Mouse (Mus musculus): ENCODE data around the gene Il5ra. TPM values are rescaled to one million over a fixed set of nuclear protein-coding genes. Genes with fewer than 3 reads are reported as not detected.
A peak's percentile ranks its signal among the peaks of the same experiment; 100 is the strongest.

The Il5ra gene
- 0.14 and 0.38 TPM in 2 replicates for polyA plus RNA-seq (2014; fragmentation: Nextera tagmentation; extraction: Ambion mirVana)

DNA sequence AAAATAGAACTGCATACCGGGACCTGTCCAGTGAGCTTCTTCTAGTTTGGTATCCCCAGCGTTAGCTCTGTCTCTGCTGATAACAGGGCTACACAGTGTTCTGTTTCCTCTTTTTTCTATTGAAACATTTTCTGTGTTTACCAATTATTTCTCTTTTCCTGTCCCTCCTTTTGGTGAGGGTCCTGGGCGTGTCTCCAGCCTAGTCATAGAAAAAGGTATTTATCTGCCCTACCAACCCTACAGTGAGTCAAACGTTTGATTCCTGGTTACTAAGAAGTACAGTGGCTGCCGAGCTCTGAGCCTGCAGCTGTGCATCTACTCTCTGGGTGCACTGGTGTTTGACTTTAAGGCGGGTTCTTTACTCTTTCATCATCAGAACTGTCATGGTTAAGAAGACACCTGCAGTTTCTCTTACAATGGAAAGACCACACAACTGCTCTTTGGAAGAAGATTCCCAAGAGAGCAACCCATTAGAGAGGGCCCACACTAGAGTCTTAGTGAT is at the start of gene Il5ra:
Gene Il5ra, minus strand, starts transcription at position 151 of the 502 bp plus-strand sequence.
- ATAC-seq (replicated peaks; ENCODE audit: low FRiP score) = peak; percentile 58
- WGBS = 37% methylated on average over 6 of the region's 6 CpGs
- no peak within 1 kb of the TSS for H3K4me3 ChIP-seq (ENCODE audit: low read depth, low read length)

DNA sequence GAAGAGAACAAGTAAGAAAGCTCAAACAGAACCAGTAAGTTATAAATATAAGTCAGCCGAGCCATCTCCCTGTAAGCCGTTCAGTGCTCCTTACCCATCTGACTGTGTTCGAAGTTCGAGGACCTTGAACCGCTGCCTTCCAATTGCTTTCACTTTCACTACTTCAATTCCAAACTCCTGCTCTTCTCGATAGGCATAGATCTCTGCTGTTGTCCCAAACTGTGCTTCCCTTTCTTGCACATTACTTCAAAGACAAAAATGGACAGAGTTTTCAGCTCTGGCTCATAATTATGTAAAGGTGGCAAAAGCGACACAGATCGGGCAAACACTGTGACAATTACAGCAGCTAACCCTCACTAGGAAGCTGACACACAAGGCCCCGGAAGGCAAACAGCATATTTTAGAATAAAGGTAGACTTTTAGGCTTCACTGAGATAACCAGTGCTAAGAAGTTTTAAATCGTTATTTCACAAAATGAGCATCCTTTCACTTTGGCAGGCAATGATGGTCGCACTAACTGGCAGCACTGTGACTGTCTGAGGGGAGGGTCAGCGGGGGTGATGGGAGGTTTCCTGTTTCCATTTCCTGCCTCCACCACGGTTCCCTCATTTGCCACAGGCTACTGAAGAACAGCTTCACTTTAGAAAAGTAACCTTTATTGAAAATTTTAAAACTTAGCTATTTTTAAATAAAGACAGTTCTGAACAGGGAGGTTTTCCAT is 45.4 kb upstream of the Il5ra start:
- Histone ChIP-seq H3K4me2 (no peak overlapping the region), H3K9me3 (ENCODE audit: control insufficient read depth, low read length) (no peaks in the 10 kb centered on the region), H3K9ac (ENCODE audit: low read depth, low read length) (no peak overlapping the region), H3K27me3 (replicated peaks; ENCODE audit: control insufficient read depth, insufficient read depth, low read length) (no peaks in the 10 kb centered on the region), H3K4me1 (replicated peaks; ENCODE audit: control insufficient read depth, insufficient read depth, low read length) (peaks cover 5% of the 10 kb centered on the region; the same call in 1 of the 2 replicates), H3K27ac (ENCODE audit: low read depth, low read length) (no peak overlapping the region), H3K4me3 (ENCODE audit: low read depth, low read length) (no peak overlapping the region), H3K36me3 (ENCODE audit: control insufficient read depth, insufficient read depth, low read length) (peaks cover 10% of the 10 kb centered on the region)
- no peak for DNase-seq (ENCODE audit: low spot score)
- no peak for ATAC-seq (replicated peaks; ENCODE audit: low FRiP score)
- 77% methylated on average over 13 of the region's 13 CpGs for WGBS

More for the DNA sequence above, at the start of gene Il5ra:
- DNase-seq (ENCODE audit: low spot score) = no peak
- Histone ChIP-seq H3K9me3 (ENCODE audit: control insufficient read depth, low read length) (no peaks in the 10 kb centered on the region), H3K36me3 (ENCODE audit: control insufficient read depth, insufficient read depth, low read length) (no peaks in the 10 kb centered on the region), H3K27ac (ENCODE audit: low read depth, low read length) (no peak within 1 kb of the TSS), H3K9ac (ENCODE audit: low read depth, low read length) (no peak within 1 kb of the TSS), H3K4me2 (no peak within 1 kb of the TSS), H3K27me3 (replicated peaks; ENCODE audit: control insufficient read depth, insufficient read depth, low read length) (no peaks in the 10 kb centered on the region), H3K4me1 (replicated peaks; ENCODE audit: control insufficient read depth, insufficient read depth, low read length) (no peaks in the 10 kb centered on the region)

DNA sequence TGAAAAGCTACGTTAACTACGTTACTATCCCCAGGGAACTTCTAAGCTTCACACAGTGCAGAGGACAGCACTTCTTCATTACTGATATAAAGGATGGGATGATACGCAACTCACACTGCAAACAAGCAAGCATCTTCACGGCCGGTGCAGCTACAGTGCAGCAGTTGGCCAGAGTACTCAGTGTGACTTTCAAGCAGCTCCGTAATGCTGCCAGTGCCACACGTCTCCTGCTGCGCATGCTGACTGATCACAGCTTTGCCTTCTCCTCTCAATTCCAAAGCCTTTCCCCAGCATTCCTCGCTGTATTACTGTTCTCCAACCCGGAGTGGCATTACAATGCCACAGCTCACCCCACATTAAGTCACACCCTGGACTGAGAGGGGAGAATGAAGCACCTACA is 44.8 kb upstream of the Il5ra start:
- Histone ChIP-seq H3K4me3 (ENCODE audit: low read depth, low read length) (no peak overlapping the region), H3K4me2 (no peak overlapping the region), H3K27ac (ENCODE audit: low read depth, low read length) (no peak overlapping the region), H3K9me3 (ENCODE audit: control insufficient read depth, low read length) (no peaks in the 10 kb centered on the region), H3K36me3 (ENCODE audit: control insufficient read depth, insufficient read depth, low read length) (peaks cover 10% of the 10 kb centered on the region), H3K9ac (ENCODE audit: low read depth, low read length) (no peak overlapping the region), H3K27me3 (replicated peaks; ENCODE audit: control insufficient read depth, insufficient read depth, low read length) (no peaks in the 10 kb centered on the region), H3K4me1 (replicated peaks; ENCODE audit: control insufficient read depth, insufficient read depth, low read length) (0 out of 2 replicates have a peak, but pooled peaks cover 2% of the 10 kb centered on the region)
- 93% methylated on average over 10 of the region's 10 CpGs for WGBS
- ATAC-seq (replicated peaks; ENCODE audit: low FRiP score) (no peak), DNase-seq (ENCODE audit: low spot score) (no peak)

DNA sequence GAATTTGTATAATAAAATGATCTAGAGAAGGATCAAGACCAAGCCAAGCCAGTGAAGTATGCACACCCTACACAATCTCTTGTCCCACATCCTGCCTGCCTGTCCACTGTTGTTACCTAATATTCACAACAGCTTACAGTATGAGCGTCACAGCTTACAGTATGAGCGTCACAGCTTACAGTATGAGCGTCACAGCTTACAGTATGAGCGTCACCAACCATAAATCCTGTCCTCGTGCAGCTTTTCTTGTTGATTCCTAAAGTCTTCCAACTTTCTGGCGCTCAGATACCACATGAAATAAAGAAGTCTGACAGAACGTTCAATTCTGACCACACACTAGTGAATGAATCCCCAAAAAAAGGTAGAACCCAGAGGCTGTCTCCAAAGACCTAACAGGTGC is 44.3 kb upstream of the Il5ra start:
- H3K27me3 ChIP-seq (replicated peaks; ENCODE audit: control insufficient read depth, insufficient read depth, low read length) = no peaks in the 10 kb centered on the region
- no peak for ATAC-seq (replicated peaks; ENCODE audit: low FRiP score)
- H3K4me3 ChIP-seq (ENCODE audit: low read depth, low read length) = no peak overlapping the region
- no peak overlapping the region for H3K9ac ChIP-seq (ENCODE audit: low read depth, low read length)
- WGBS = 86% methylated on average over 7 of the region's 7 CpGs
- H3K4me2 ChIP-seq = no peak overlapping the region
- H3K36me3 ChIP-seq (ENCODE audit: control insufficient read depth, insufficient read depth, low read length) = peaks cover 10% of the 10 kb centered on the region
- no peaks in the 10 kb centered on the region for H3K9me3 ChIP-seq (ENCODE audit: control insufficient read depth, low read length)
- DNase-seq (ENCODE audit: low spot score) = no peak
- no peak overlapping the region for H3K27ac ChIP-seq (ENCODE audit: low read depth, low read length)
- H3K4me1 ChIP-seq (replicated peaks; ENCODE audit: control insufficient read depth, insufficient read depth, low read length) = no peaks in the 10 kb centered on the region

DNA sequence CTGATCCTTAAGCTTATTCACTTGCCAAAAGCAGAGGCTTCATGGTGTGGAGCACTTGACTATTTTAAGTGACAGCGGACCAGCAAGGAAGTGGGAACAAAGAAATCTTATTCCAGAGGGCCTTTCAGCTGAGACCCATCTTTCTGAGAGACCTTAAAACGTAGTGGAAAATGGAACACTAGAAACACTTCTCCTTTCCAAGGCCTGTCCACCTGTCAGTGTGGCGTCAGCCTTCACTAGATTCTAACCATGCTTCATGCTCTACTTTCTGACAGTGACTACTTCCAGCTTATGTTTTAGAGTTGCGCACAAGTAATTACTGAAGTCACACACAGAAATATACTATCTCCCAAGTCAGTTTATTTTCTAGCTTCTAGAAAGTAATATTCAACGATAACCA is 43.6 kb upstream of the Il5ra start:
- H3K9me3 ChIP-seq (ENCODE audit: control insufficient read depth, low read length) = no peaks in the 10 kb centered on the region
- peaks cover 10% of the 10 kb centered on the region for H3K36me3 ChIP-seq (ENCODE audit: control insufficient read depth, insufficient read depth, low read length)
- WGBS = 92% methylated on average over 5 of the region's 5 CpGs
- ATAC-seq (replicated peaks; ENCODE audit: low FRiP score) (no peak), DNase-seq (ENCODE audit: low spot score) (no peak)
- no peak overlapping the region for H3K4me3 ChIP-seq (ENCODE audit: low read depth, low read length)
- H3K27ac ChIP-seq (ENCODE audit: low read depth, low read length) = no peak overlapping the region
- no peaks in the 10 kb centered on the region for H3K4me1 ChIP-seq (replicated peaks; ENCODE audit: control insufficient read depth, insufficient read depth, low read length)
- no peaks in the 10 kb centered on the region for H3K27me3 ChIP-seq (replicated peaks; ENCODE audit: control insufficient read depth, insufficient read depth, low read length)
- no peak overlapping the region for H3K9ac ChIP-seq (ENCODE audit: low read depth, low read length)
- H3K4me2 ChIP-seq = no peak overlapping the region

DNA sequence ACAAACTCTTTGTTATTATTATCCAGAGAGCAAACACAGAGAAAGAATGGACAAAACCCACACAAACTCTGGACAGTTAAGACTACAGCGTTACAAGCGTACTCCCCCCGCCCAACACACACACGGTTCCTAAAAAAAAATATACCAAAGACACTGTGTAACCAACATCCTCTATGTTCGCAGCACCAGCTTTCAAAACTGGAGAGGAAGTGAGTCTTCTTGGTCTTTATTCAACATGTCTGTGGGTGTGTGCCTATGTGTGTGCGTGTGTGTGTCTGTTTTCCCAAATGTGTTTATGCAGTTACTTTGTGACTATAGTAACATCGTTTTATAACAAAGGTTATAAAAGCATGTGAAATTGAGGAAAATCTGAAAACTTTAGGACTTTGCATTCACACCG is 42.6 kb upstream of the Il5ra start:
- no peak for ATAC-seq (replicated peaks; ENCODE audit: low FRiP score)
- H3K27me3 ChIP-seq (replicated peaks; ENCODE audit: control insufficient read depth, insufficient read depth, low read length) = no peaks in the 10 kb centered on the region
- WGBS = 91% methylated on average over 8 of the region's 8 CpGs

DNA sequence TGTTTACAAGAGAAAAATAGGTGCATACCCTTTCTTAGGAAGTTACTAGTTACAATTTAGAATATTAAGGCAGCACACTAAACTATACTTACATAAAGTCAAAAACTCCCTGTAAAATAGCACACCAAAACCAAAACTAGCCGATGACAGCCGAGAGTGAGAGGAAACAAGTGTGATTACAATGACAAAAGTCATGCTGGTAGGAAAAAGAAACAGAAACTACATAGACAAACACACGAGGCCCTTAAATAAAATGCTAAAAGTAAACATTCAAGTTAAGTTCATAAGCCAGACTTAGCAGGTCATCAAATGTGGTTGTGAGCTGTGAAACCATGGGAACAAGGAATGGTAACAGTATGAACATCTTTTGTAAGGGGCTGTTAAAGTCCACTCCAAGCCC is 38.3 kb upstream of the Il5ra start:
- ATAC-seq (replicated peaks; ENCODE audit: low FRiP score) = no peak

More for the DNA sequence above, 42.6 kb upstream of the Il5ra start:
- Histone ChIP-seq H3K4me2 (no peak overlapping the region), H3K36me3 (ENCODE audit: control insufficient read depth, insufficient read depth, low read length) (peaks cover 10% of the 10 kb centered on the region), H3K9me3 (ENCODE audit: control insufficient read depth, low read length) (no peaks in the 10 kb centered on the region), H3K9ac (ENCODE audit: low read depth, low read length) (no peak overlapping the region), H3K4me3 (ENCODE audit: low read depth, low read length) (no peak overlapping the region), H3K27ac (ENCODE audit: low read depth, low read length) (no peak overlapping the region), H3K4me1 (replicated peaks; ENCODE audit: control insufficient read depth, insufficient read depth, low read length) (no peaks in the 10 kb centered on the region)
- DNase-seq (ENCODE audit: low spot score) = no peak

DNA sequence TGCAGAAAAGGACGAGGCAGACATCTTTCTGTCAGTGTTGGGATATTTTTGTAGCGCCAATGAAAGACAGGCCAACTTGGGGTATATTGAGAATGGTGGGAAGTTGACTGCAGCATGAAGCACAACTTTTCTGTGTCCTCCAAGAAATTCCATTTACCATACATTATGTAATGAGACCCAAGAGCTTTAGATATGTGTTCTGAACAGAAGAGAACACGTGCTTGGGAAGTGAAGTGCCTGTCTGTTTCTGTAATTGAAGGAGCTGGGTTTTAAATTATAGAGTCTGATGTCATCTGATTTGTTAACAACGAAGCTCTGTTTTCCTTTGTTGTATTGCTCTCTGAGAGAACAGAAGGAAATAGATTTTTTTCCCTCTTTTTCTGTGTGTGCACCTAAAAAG is 21.2 kb upstream of the Il5ra start:
- Histone ChIP-seq H3K9me3 (ENCODE audit: control insufficient read depth, low read length) (no peaks in the 10 kb centered on the region), H3K36me3 (ENCODE audit: control insufficient read depth, insufficient read depth, low read length) (peaks cover 7% of the 10 kb centered on the region; the same call in 1 of the 2 replicates), H3K9ac (ENCODE audit: low read depth, low read length) (peak overlapping the region; percentile 73), H3K4me1 (replicated peaks; ENCODE audit: control insufficient read depth, insufficient read depth, low read length) (peaks cover 8% of the 10 kb centered on the region), H3K4me2 (peak overlapping the region; percentile 80), H3K27me3 (replicated peaks; ENCODE audit: control insufficient read depth, insufficient read depth, low read length) (no peaks in the 10 kb centered on the region), H3K27ac (ENCODE audit: low read depth, low read length) (no peak overlapping the region), H3K4me3 (ENCODE audit: low read depth, low read length) (peak overlapping the region; percentile 77)
- WGBS = 47% methylated on average over 4 of the region's 4 CpGs
- ATAC-seq (replicated peaks; ENCODE audit: low FRiP score) (no peak), DNase-seq (ENCODE audit: low spot score) (no peak)

More for the DNA sequence above, 38.3 kb upstream of the Il5ra start:
- no peak for DNase-seq (ENCODE audit: low spot score)
- 88% methylated on average over 3 of the region's 3 CpGs for WGBS
- H3K27me3 ChIP-seq (replicated peaks; ENCODE audit: control insufficient read depth, insufficient read depth, low read length) = no peaks in the 10 kb centered on the region
- no peak overlapping the region for H3K9ac ChIP-seq (ENCODE audit: low read depth, low read length)
- H3K36me3 ChIP-seq (ENCODE audit: control insufficient read depth, insufficient read depth, low read length) = peaks cover 3% of the 10 kb centered on the region; the same call in 1 of the 2 replicates
- H3K4me2 ChIP-seq = no peak overlapping the region
- H3K9me3 ChIP-seq (ENCODE audit: control insufficient read depth, low read length) = no peaks in the 10 kb centered on the region
- no peak overlapping the region for H3K27ac ChIP-seq (ENCODE audit: low read depth, low read length)
- H3K4me3 ChIP-seq (ENCODE audit: low read depth, low read length) = no peak overlapping the region
- no peaks in the 10 kb centered on the region for H3K4me1 ChIP-seq (replicated peaks; ENCODE audit: control insufficient read depth, insufficient read depth, low read length)
